Mouse (Mus musculus) v-Abl transformed pro-B cells (cell line): Measurements from ENCODE around the gene Gm7029.
"Not testable (repeated sequence)": the region's sequence is repeated elsewhere in the genome, so short reads cannot be mapped to it uniquely, and the experiment has no call there.

Source experiments
- in situ Hi-C, 2 experiments: fragments of 400-800 bp; cut with MboI; formaldehyde crosslinking; loops; one replicate each; pipeline ENCODE4 v1.15.1; 2025; ENCODE audit not compliant: unreplicated experiment in 2 of 2

The Gm7029 gene

DNA sequence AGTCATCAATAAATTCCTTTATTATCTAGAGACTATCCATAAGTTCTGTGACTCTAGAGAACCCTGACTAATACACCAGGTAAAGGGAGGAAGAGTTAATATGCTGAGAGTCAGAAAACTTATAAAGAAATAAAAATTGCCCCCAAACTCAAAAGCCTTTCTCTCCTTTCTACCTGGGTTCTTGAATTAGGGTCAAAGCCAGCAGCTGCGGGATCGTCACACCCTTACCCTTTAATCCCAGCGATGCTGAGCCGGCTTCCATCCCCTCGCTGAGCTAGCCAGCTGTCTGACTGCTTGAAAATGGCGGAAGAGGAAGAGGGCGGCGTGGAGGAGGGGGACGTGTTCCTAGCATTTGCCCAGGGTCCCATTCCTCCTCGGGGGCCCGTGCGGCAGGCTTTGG lies at the start of gene Gm7029:
Gene Gm7029, plus strand, starts transcription at position 301 of the 400 bp plus-strand sequence.
- in situ Hi-C loops = loop anchor here in 1 of 2 experiments (25.0 kb wide), 1 partner anchor 539 kb away; no protein-coding TSS in a partner anchor

DNA sequence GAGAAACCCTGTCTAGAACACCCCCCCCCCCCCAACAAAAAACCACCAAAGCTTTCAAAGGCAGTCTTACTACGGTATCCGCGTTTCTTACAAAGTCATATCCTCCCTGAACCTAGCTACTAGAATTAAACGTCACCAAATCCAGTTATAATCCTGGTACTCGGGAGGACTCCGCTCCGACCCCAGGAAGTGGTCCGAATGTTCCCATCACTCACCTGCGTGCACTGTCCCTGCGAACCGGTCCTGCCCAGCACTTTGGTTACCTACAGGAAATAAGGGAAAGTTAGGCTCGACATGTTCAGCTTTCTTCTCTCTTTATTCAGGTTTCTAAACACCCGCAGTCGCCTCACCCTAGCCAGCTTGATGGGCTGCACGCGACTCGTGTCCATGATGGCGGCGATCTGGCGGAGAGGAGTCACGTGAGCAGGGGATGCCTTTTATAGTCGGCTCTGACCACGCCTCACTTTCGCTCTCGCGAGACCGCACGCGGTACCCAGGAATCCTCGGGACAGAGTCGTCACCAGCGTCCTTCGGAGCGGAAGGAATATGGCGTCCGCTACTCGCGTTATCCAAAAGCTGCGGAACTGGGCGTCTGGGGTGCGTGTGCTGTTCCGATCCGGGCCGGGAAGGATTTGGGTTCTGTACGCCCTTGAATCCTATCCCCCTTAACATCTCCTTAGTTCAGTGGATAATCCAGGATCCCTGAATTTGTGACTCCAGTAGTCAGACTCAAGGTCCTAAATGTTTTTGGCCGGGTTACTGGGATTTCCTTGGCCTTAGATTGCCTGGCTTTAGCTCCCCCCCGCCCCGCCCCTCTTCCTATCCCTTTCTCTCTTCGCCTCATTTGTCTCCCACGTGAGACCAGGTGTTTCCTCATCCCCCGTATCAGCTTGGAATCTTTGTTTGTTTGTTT lies 49.3 kb upstream of the Gm7029 start, which contains the start of the genes Rps28 and Ndufa7:
Gene Rps28, minus strand, starts transcription at position 479 of the 913 bp plus-strand sequence.
Gene Ndufa7, plus strand, starts transcription at position 489 of the 913 bp plus-strand sequence.
- in situ Hi-C loops = loop anchor here in 1 of 2 experiments (25.0 kb wide), 1 partner anchor 1287 kb away; the partner anchor contains the start of gene Cyp4f16

DNA sequence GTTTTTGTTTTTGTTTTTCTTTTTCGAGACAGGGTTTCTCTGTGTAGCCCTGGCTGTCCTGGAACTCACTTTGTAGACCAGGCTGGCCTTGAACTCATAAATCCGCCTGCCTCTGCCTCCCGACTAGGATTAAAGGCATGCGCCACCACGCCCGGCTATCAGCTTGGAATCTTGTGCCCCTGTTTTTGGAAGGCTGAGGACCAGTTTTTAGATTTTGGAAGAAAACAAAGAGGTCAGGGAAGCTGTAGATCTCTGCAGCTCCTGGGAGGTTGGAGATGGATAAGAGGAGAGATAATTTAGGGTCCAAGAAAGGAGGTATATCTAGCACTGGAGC lies 48.7 kb upstream of the Gm7029 start:
- in situ Hi-C loops = loop anchor here in 1 of 2 experiments (25.0 kb wide), 2 partner anchors 788 to 1288 kb away; partner anchors contain the start of genes Cyp4f16 and Zfp763

DNA sequence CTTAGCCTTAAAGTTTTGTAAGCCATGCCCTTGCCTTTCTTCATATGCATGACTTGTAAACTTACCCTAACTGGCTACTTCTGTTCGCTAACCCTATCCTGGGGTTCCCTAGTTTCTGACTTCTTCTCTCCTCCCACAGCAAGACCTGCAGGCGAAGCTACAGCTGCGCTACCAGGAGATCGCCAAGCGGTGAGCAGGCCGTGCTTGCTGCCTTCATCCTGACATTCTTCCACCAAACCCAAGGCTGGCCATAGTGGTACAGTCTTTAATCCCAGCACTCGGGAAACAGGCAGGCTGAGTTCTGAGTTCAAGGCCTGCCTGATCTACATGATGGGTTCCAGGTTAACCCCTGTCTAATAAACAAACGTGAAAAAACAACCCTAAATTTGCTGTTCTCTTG lies 48.2 kb upstream of the Gm7029 start:
- in situ Hi-C loops = loop anchor here in 1 of 2 experiments (25.0 kb wide), 1 partner anchor 788 kb away; the partner anchor contains the start of gene Zfp763

DNA sequence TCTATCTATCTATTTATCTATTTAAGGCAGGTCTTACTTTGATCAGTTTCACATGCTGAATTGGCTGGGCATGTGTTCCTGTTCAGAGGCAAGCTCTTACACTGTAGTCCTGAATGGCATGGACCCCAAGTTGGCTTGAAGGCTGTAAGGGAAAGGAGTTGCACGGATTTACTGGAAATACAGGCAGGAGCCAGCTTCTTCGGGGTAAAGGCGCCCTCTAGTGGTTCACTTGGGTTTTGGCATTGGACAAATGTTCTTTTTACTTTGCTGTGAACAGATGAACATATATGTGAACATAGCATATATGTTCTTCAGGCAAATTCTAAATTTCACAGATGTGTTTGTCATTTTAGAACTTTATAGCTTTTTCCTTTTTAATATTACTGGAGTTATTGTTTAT lies 46.8 kb upstream of the Gm7029 start:
- in situ Hi-C loops = loop anchor here in 1 of 2 experiments (25.0 kb wide), 1 partner anchor 790 kb away; the partner anchor contains the start of gene Zfp763

DNA sequence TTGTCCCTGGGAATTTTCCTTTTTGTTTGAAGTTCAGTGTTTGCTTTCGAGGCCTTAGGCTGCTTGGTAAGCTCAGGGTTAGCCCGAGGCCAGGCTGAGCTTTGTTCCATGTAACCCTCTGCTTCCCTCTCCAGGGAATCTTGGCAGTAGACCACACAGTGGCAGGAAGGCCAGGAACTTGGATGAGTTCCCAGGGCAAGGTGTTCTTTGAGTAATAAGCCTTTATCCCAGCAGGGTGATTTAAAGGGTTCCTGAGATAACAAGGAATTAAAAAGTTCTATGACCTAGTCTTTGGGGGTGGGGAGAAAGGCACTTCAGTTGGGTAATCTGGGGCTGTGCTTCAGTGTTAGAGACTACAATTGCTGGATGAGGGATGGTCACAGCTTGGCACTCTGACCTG lies 44.7 kb upstream of the Gm7029 start:
- in situ Hi-C loops = loop anchor here in 1 of 2 experiments (25.0 kb wide), 1 partner anchor 792 kb away; the partner anchor contains the start of gene Zfp763

DNA sequence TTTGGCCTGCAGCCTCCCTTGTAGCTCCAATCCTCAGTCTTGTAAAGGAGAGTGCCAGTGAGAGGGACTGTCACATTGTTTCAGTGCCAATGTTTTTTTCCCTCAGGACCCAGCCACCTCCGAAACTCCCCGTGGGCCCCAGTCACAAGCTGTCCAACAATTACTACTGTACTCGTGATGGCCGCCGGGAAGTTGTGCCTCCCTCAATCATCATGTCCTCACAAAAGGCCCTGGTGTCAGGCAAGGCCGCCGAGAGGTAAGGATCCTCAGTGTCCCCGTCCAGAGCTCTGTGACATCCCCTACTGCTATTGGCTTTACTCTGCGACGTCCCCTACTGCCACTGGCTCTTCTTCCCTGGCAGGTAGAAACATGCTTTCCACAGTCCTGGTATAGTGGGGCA lies 44.1 kb upstream of the Gm7029 start:
- in situ Hi-C loops = loop anchor here in 1 of 2 experiments (25.0 kb wide), 1 partner anchor 792 kb away; the partner anchor contains the start of gene Zfp763

DNA sequence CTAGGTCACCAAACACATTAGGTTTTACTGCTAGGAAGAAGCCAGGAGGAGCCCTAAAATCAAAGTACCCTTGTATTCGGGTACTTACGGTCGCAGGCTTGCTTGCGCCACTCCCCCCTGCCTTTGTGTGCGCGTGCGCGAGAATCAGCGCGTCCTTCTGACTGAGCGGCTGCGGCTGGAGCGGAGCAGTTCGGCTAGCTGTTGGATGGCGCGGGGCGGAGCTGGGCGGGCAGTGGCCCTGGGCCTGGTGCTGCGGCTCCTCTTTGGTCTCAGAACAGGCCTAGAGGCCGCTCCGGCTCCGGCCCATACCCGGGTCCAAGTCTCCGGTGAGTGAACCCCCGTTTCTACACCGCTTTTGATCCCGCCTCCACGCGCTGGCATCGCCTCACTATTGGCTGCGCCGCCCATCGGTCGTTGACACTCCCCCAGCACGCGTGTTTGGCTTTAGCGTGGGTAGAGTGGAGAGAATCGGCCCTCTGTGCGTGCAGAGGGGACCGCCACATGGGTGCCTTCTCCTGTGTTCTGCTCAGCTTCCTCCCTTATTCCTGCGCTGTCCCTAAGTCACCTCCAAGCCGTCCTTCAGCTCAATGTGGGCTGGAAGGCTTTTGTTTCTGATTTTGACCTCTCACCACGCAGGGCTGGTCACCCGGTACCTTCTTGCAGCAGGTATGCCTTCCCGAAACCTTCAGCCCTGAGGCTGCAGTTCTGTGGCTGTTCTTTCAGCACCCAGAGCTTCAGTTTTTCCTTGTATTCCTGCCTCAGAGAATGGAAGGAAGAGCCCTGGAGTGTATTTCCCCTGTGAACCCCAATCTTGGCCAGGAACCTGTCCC lies 30.5 kb upstream of the Gm7029 start, which contains the start of gene Cd320:
Gene Cd320, plus strand, starts transcription at position 126 of the 830 bp plus-strand sequence.
- in situ Hi-C loops = loop anchor here in 1 of 2 experiments (25.0 kb wide), 1 partner anchor 806 kb away; the partner anchor contains the start of gene Zfp763

DNA sequence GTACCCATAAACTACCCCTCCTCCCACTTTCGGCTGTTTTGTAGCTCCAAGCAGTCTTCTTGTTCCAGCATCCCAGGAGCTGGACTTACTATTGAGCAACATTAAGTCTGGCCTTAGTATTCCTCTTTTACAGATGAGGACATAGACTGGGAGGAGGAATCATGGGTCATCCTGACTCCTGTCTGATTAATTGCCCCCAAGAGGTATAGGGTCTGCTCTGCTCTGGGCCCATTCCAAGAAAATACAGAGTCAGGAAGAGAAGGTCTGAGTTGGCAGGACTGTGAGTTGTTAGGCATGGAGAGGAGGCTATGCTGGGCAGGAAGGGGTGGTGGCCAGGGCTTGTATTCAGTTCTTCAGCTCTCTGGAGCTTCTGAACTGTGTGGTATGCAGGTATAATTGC lies 29.4 kb upstream of the Gm7029 start:
- in situ Hi-C loops = loop anchor here in 1 of 2 experiments (25.0 kb wide), 1 partner anchor 807 kb away; the partner anchor contains the start of gene Zfp763

DNA sequence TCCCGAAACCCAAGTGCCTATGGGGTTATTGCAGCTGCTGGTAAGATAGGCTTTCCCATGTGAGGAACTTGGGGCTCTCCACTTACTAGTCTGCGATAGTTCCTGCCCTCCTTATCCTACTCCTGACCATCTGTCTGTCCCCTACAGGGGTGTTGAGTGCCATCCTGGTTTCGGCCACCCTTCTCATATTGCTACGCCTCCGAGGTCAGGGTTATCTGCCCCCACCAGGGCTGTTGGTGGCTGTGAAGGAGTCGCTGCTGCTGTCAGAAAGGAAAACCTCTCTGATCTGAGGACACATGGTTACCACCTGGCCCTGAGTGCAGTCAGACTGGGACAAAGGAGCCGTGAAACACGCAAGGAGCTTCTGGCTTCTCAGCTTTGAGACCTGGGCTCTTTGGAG lies 25.5 kb upstream of the Gm7029 start:
- in situ Hi-C loops = loop anchor here in 1 of 2 experiments (25.0 kb wide), 1 partner anchor 811 kb away; the partner anchor contains the start of gene Zfp763

DNA sequence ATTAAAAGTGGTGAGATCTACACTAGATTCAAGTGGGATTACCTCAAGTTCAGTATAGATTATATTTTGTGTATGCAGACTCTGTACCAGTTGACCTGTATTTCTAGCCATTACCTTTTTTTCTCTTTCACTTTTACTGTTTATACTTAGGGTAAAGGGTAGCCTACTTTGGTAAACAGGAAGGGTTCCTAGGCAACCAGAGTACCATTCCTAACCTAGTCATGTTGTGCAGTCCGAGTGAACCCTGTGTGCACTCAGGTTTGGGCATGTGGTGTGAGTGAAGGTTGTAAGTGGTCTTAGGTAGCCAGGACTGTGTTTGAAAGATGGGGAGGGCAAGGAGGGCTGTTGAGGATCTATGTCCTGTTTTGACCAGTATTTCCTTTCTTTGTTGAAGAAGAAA lies 22.3 kb upstream of the Gm7029 start:
- in situ Hi-C loops = loop anchor here in 1 of 2 experiments (25.0 kb wide), 1 partner anchor 561 kb away; no protein-coding TSS in a partner anchor

DNA sequence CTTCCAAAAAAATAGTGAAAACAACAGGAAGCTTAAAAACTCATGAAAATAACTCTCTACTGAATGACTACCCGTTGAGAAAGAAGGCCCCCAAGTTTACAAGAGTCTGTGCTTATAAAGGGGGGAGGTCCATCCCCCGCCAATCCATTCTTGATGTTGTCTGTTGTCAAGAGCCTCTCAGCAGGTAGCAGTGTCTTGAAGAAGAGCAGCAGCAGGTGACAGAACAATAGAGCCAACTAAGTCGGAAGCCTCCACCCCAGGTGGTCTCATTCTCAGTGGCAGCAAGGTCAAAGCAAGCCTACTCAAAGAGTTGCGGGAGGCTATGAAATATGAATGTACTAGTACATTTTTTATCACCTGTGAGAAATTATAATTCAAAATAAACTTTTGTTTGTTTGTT lies 15.8 kb upstream of the Gm7029 start:
- in situ Hi-C loops = loop anchor here in 1 of 2 experiments (25.0 kb wide), 1 partner anchor 554 kb away; no protein-coding TSS in a partner anchor

DNA sequence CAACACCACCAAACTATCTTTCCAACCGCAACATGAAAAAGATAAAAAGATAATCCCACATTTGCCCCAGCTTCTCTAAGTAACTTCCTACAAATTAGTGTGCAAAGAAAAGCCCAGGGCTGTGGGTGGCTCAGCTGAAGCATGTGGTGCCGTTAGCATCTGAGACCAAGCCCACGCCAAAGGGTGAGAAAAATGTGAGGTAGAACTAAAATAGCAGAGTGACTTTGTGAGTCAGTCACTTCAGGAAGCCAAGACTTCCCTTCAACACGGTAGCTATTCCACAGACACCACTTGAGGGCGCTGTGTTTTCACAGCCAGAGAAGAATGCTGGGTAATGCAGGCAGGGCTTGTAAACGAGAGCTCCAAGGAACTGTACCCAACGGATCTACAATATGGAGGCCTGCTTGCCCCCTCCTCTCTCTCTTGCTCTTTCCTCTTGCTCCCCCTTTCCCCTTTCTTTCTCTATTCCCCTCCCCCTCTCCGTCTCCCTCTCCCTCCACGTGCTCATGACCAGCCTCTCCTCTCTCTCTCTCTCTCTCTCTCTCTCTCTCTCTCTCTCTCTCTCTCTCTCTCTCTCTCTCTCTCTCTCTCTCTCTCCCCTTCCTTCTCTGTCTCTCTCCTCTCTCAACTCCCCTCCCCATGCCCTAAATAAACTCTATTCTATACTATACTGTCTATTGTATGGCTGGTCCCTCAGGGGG lies 8.2 kb upstream of the Gm7029 start:
- in situ Hi-C loops = loop anchor here in 1 of 2 experiments (25.0 kb wide), 1 partner anchor 547 kb away; no protein-coding TSS in a partner anchor

DNA sequence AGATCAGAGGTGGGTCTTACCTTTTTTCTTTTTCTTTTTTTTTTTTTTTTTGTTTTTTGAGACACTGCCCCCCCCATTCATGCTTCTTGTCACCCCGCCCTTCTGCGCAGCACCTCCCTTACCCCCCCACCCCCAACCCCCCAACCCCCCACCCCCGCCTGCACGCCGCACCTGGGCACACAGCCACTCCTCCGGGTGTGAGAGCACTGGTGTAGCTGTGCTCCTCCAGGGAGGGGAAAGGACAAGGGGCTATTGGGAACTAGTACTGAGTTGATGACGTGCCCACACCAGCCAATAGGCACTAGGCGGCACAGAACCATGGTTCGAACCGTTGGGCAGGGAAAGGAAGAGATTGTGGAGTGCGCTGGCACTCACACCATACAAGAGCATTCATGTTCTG lies 774 bp downstream of the Gm7029 start:
- in situ Hi-C loops = loop anchor here in 1 of 2 experiments (25.0 kb wide), 1 partner anchor 538 kb away; no protein-coding TSS in a partner anchor

DNA sequence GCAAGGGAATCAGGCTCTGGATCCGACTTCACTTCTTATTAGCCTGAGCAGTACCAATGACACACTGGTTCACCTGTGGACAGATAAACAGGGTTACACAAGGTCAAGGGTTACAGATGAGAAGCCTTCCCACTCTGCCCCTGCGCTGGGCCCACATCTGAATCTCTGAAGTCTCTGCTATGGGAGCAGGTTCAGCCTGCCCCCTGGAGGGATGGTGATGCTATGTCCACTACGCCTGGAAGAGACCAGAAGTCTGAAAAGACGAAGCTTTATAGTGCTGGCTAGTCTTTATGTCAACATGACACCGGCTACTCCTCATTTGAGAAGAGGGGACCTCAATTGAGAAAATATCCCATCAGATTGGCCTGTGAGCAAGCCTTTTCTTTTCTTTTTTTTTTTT lies 2.2 kb downstream of the Gm7029 start:
- in situ Hi-C loops = not testable (repeated sequence)

DNA sequence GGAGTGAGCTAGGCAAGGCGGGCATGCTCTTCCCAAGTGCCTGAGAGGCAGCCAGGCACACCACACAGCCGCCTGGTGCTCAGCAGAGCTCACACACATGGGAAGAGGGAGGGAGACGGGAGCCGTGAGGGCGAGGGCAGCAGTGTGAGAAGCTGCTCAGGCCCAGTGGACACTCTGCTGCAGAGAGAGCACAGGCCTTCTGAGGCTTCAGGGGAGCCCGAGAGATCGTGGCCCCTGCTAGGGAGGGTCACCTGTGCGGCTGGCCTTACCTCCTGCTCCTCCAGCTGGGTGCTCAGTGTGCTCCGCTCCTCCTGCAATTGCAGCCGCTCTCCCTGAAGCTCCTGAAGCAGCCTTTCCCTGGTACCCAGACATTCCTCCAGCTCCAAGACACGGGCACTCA lies 10.7 kb downstream of the Gm7029 start:
- in situ Hi-C loops = not testable (repeated sequence)

DNA sequence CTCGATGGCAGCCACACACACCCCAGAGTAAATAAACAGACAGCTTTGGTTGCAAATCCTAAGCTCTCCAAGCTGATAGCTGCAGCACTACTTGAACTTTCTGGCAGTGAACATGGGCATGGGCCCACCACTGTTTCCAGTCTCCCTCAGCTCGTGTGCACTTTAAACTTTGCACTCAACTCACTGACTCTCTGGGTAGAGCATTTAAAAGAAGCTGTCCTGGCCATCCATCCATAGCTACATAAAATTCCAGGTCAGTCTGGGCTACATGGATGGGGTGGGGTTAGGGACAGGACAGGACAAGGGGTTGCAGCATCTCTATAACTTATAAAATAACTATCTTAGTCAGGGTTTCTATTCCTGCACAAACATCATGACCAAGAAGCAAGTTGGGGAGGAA lies 14.2 kb downstream of the Gm7029 start:
- in situ Hi-C loops = not testable (repeated sequence)

DNA sequence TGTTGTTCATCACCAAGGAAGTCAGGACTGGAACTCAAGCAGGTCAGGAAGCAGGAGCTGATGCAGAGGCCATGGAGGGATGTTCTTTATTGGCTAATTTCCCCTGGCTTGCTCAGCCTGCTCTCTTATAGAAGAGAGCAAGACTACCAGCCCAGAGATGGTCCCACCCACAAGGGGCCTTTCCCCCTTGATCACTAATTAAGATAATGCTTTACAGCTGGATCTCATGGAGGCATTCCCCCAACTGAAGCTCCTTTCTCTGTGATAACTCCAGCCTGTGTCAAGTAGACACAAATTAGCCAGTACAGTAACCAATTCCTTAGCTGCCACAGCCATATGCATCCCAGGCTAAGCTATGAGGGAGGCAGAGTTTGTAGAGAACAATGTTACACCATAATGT lies 14.6 kb downstream of the Gm7029 start:
- in situ Hi-C loops = not testable (repeated sequence)

DNA sequence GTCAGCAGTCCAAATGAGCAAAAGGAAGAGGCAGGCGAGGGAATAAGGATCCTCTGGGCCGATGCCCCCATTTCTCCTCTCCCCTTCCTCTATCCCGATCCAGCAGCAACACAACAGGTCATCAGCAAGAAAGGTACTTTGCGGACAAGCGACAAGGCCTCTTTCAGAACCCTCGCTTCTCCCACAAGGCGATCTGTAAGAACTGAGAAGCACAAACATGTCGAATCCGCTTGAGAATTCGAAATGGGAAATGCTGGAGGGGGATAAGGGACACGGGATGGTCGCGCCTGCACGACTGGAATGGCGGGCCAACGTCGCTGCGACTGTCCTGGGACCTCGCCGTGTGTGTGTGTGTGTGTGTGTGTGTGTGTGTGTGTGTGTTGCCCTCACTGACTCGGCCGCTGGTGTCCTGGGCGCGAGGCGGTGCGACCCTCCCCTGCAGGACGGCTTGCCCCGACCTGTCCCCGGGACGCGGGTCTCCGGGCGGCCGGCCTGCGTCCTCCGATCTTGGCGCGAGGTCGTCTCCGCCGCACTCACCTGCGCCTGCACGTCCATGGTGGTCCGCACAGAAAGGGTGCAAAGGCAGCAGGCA lies 16.4 kb downstream of the Gm7029 start:
- in situ Hi-C loops = loop anchor here (5.0 to 10.0 kb wide), 3 partner anchors 37 to 95 kb away; partner anchors contain the start of gene Rgl2 (in 1 of the 2)
